ENCODE assay signal across 18 mouse cellular contexts in the genomic region with DNA sequence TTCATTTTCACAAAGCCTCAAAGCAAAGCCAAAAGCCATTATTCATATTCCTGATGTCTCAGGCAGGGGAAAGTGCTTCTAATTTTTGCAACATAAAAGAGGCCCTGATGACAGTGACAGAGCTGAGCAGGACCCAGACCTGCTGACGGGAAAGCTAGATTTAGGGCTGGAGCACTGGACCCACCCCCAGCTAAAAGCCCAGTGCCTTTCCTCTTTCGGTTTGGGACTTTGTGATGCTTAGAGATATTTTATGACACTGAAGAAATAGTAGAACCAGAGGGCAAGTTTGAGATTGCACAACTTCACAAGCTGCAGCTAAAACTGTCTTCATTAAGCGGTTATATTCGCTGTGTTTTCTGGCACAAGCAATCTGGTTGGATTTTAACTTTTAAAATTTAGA. TPM values are rescaled to one million over a fixed set of nuclear protein-coding genes. Genes with fewer than 3 reads are reported as not detected.
DNase-seq lines count a peak whose midpoint lies in the region; ATAC-seq lines count a peak whose summit lies in the region.
"Had no signal": no experiment of that assay in that cellular context is flagged by ENCODE, and none has a peak within 500 bp of the region (broad histone marks: within the 10 kb centered on the region; RNA-seq: fewer than 3 reads in every experiment).

No protein-coding gene starts in this region.

- no peaks in the 10 kb centered on the region for H3K4me1 ChIP-seq in heart, embryonic 16.5 days (ENCODE audit: control insufficient read depth, insufficient read depth, low read length)
- H3K4me1 ChIP-seq in heart, embryonic 12.5 days (replicated peaks) = no peaks in the 10 kb centered on the region
- no peaks in the 10 kb centered on the region for H3K4me1 ChIP-seq in hindbrain, embryonic 16.5 days (ENCODE audit: control insufficient read depth, insufficient read depth, low read depth, low read length)
- H3K4me1 ChIP-seq: stomach, embryonic 15.5 days had no signal

- no peaks in the 10 kb centered on the region for H3K9me3 ChIP-seq in heart, embryonic 16.5 days (replicated peaks; ENCODE audit: control insufficient read depth, low read length)
- no peaks in the 10 kb centered on the region for H3K9me3 ChIP-seq in heart, embryonic 12.5 days (replicated peaks)
- no peaks in the 10 kb centered on the region for H3K9me3 ChIP-seq in hindbrain, embryonic 16.5 days (ENCODE audit: control insufficient read depth, low read length)
- H3K9me3 ChIP-seq: stomach, embryonic 15.5 days had no signal

- no peak overlapping the region for H3K9ac ChIP-seq in heart, embryonic 16.5 days (ENCODE audit: low read length)
- no peak overlapping the region for H3K9ac ChIP-seq in heart, embryonic 12.5 days
- no peak overlapping the region for H3K9ac ChIP-seq in hindbrain, embryonic 16.5 days (ENCODE audit: low read depth, low read length)
- H3K9ac ChIP-seq: forebrain, postnatal 0 days; stomach, embryonic 15.5 days had no signal

- no peak overlapping the region for H3K4me3 ChIP-seq in heart, embryonic 16.5 days (ENCODE audit: low read length)
- H3K4me3 ChIP-seq in heart, embryonic 12.5 days = no peak overlapping the region
- H3K4me3 ChIP-seq in hindbrain, embryonic 16.5 days (ENCODE audit: low read length) = no peak overlapping the region
- H3K4me3 ChIP-seq: stomach, embryonic 15.5 days had no signal

- 0 out of 2 replicates have a peak overlapping the region, but pooled peaks have one; percentile 3 for H3K27ac ChIP-seq in heart, embryonic 16.5 days (ENCODE audit: low read length)
- no peak overlapping the region for H3K27ac ChIP-seq in heart, embryonic 12.5 days (ENCODE audit: poor library complexity, severe bottlenecking)
- no peak overlapping the region for H3K27ac ChIP-seq in hindbrain, embryonic 16.5 days (ENCODE audit: low read depth, low read length)
- H3K27ac ChIP-seq: hindbrain, postnatal 0 days; stomach, embryonic 15.5 days had no signal

- no peaks in the 10 kb centered on the region for H3K27me3 ChIP-seq in heart, embryonic 16.5 days (ENCODE audit: control insufficient read depth, insufficient read depth, low read length)
- H3K27me3 ChIP-seq in heart, embryonic 12.5 days (replicated peaks) = no peaks in the 10 kb centered on the region
- no peaks in the 10 kb centered on the region for H3K27me3 ChIP-seq in hindbrain, embryonic 16.5 days (replicated peaks; ENCODE audit: control insufficient read depth, insufficient read depth, low read length)
- H3K27me3 ChIP-seq: stomach, embryonic 15.5 days had no signal

- 65% methylated on average over 4 of the region's 4 CpGs for WGBS in heart, embryonic 16.5 days
- 79% methylated on average over 4 of the region's 4 CpGs for WGBS in heart, embryonic 12.5 days
- WGBS in hindbrain, embryonic 16.5 days = 90% methylated on average over 4 of the region's 4 CpGs

- DNase-seq in adrenal gland, postnatal 10 days = peak; percentile 39
- DNase-seq in kidney, adult 18-20 months = peak; percentile 26
- DNase-seq in kidney, postnatal 36 days = peak; percentile 26 to 69
- no peak for DNase-seq in cerebellum, postnatal 14 days
- DNase-seq in frontal cortex, postnatal 25 days (ENCODE audit: low spot score in 2 of 2) = no peak
- DNase-seq: cerebellum, adult 2 months; embryo, embryonic 11 days; forebrain, postnatal 0 days; heart, adult 18-20 months; heart, postnatal 14 days; lung, postnatal 10 days; thymus, postnatal 14 days had no signal

- no peak for ATAC-seq in heart, embryonic 16.5 days (replicated peaks; ENCODE audit: extremely low read depth, insufficient read depth, low FRiP score)
- no peak for ATAC-seq in heart, embryonic 12.5 days (ENCODE audit: insufficient number of reproducible peaks, low FRiP score)
- no peak for ATAC-seq in hindbrain, embryonic 16.5 days
- ATAC-seq: forebrain, postnatal 0 days; hindbrain, postnatal 0 days had no signal

- H3K4me2 ChIP-seq in heart, embryonic 16.5 days (ENCODE audit: low read depth, low read length) = no peak overlapping the region
- H3K4me2 ChIP-seq in heart, embryonic 12.5 days = no peak overlapping the region
- H3K4me2 ChIP-seq in hindbrain, embryonic 16.5 days (ENCODE audit: low read length) = no peak overlapping the region
- H3K4me2 ChIP-seq: midbrain, embryonic 11.5 days; stomach, embryonic 15.5 days had no signal

- H3K36me3 ChIP-seq in heart, embryonic 16.5 days (ENCODE audit: control insufficient read depth, insufficient read depth) = no peaks in the 10 kb centered on the region; the same call in 1 of the 2 replicates
- H3K36me3 ChIP-seq in heart, embryonic 12.5 days = peaks cover 10% of the 10 kb centered on the region; the same call in 1 of the 2 replicates
- H3K36me3 ChIP-seq in hindbrain, embryonic 16.5 days (ENCODE audit: control insufficient read depth, insufficient read depth, low read length) = 0 out of 2 replicates have a peak, but pooled peaks cover 2% of the 10 kb centered on the region
- H3K36me3 ChIP-seq: stomach, embryonic 15.5 days had no signal

RNA-seq across cellular contexts. Expression of gene Slc38a6, which starts 18.1 kb away (rescaled TPM):
- 4.8 and 6.5 TPM in 2 replicates for polyA plus RNA-seq in heart, embryonic 16.5 days (2015; fragmentation: Nextera tagmentation; extraction: Ambion mirVana)
- polyA plus RNA-seq in heart, embryonic 12.5 days (2016; fragmentation: Nextera tagmentation; extraction: Ambion mirVana) = 4.5 and 5.5 TPM in 2 replicates
- total RNA-seq in adrenal gland, postnatal 10 days (2021) = 10 to 100 TPM in 1 of 2 experiments, 1 to 10 TPM in 1; 7.3 to 13.9 TPM
- 8.5 and 11.1 TPM in 2 replicates for polyA plus RNA-seq in hindbrain, embryonic 16.5 days (2015; fragmentation: Nextera tagmentation; extraction: Ambion mirVana)

RNA-seq across cellular contexts. Expression of gene Trmt5, which starts 18.1 kb away (rescaled TPM):
- polyA plus RNA-seq in heart, embryonic 16.5 days (2015; fragmentation: Nextera tagmentation; extraction: Ambion mirVana) = 14.9 and 17.6 TPM in 2 replicates
- 13.6 and 14.4 TPM in 2 replicates for polyA plus RNA-seq in heart, embryonic 12.5 days (2016; fragmentation: Nextera tagmentation; extraction: Ambion mirVana)
- 10 to 100 TPM in 1 of 2 experiments, 1 to 10 TPM in 1; 9.9 to 17.5 TPM for total RNA-seq in adrenal gland, postnatal 10 days (2021)
- polyA plus RNA-seq in hindbrain, embryonic 16.5 days (2015; fragmentation: Nextera tagmentation; extraction: Ambion mirVana) = 14.1 and 14.9 TPM in 2 replicates

Comparison
In these comparisons a context has a peak if more than half of its experiments do, and no peak if none do; other contexts are left out.
1. DNase-seq: peak in adrenal gland, postnatal 10 days (single experiment), kidney, adult 18-20 months (single experiment) and kidney, postnatal 36 days (2 of 2); none in cerebellum, postnatal 14 days (0 of 2) and frontal cortex, postnatal 25 days (0 of 2).